Mouse (Mus musculus) ZHBTc4 (cell line): ENCODE data around the gene Rsrc1.
A peak's percentile ranks its signal among the peaks of the same experiment; 100 is the strongest.

Source experiments
- DNase-seq: peaks from one replicate; pipeline ENCODE4 v3.0.0-alpha.2; 2011; ENCODE audit warnings: low read depth, low spot score

Rsrc1 gene

DNA sequence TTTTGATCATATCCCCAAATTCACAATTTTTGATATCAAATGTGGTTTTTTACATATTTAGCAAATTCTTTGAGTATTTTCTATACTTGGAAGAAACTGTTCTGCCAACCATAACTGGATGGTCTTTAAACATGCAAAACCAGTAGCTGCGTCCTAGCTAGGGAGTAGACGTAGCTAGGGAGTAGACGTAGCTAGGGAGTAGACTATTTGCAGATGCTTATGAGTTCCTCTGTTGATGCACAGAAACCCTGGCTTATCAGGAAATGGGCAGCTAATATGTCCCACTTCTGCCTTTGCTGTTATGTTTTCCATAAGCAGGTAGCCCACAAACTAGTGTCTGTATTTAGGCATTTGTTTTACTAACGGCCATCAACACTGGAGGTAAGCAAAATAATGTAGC, 298.6 kb downstream of the Rsrc1 start:
- DNase-seq, result no peak

- no peak for DNase-seq
These were observed 299.1 kb downstream of the Rsrc1 start for GRCm38 (mm10) chr3:67280247-67280646.

DNA sequence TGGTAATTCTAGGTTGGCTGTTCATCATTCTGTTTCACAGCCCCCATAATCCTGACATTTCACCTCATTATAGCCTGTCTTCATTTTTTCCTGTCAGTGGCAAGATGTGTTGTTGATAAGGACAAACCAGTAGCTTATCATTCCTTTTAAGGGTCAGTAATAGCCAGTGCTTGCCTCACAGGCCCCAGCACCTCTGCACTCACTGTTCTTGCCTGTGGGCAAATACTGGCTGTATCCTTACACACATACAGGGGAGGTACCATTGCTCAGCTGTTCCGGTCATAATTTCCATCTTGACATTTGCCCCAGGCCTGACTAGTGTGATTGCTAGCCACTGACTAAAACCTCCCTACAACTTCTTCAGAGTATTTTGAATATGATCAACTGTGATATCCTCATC, 302.8 kb downstream of the Rsrc1 start:
- DNase-seq, result no peak

DNA sequence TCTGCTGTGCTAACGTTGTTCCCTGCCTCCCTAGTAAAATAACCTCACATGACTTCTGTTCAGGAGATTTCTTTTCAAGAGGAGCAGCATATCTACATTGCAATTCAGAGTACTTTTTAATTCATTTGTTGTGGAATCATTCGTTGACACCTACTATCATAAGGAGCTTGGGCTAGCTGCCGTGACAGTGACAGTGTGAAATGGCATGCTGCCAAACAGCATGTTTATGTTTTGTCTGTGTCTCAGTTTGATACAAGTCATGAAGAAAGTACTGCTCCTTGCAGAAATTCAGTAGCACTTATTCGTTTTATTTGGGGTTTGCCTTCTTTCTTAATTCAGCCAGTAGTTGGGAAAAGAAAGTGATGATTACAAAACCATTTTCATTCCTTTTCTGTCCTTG, 303.7 kb downstream of the Rsrc1 start:
- no peak for DNase-seq

DNA sequence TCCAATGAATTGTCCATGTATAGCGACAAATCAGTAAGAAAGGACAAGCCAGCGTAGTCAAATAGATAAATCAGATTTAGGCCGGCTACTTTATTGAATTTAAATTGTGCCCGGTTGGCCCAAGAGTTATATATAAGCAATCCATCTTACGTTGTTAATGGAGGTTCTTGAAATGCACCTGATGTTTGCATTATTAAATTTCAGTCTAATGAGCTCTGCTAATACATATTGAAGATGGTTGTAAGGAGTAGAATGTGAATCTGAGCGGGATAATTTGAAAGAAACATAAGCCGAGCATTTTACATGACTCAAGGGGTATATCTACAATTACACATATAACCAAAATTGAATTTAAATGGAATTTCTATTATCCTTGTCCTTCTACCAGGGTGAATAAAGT, 307.5 kb downstream of the Rsrc1 start:
- no peak for DNase-seq

DNA sequence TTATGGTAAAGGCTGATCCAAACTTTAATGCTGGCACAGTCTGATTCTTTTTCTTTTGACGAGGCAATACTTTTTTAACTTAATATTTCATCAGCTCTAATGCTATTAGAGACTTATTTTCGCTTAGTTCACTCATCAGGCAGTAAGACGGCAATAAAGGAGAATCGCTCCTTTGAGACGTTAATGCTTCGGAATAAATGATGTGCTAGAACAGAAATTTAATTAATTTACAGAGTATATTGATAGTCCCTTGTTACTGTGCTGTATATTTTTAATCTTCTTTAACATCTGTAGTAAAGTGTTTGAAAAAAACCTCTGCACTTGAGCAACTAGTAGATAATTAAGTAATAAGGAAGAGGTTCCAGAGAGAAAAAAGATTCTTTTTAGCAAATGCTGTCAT, 308.3 kb downstream of the Rsrc1 start:
- no peak for DNase-seq

- DNase-seq, result no peak
These were observed 327.5 kb downstream of the Rsrc1 start for GRCm38 (mm10) chr3:67308725-67309124.

GRCm38 (mm10) chr3:67309644-67310311, 328.6 kb downstream of the Rsrc1 start:
- no peak for DNase-seq

DNA sequence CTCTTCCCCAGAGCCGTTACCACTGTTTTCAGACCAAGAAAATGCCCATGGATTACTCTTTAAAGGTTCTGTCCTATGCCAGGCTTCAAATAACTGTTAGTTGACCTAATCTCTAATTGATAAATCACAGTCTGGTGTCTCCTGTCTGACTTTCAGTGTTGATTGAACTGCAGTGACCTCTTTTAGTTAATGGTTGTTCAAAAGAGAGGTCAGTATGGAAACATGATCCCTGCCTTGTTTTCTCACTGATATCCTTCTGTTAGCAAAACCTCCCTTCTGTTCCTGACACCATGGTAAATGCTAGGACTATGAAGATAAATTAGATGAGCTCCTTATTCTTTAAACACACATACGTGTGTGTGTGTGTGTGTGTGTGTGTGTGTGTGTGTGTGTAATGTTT, 330.2 kb downstream of the Rsrc1 start:
- no peak for DNase-seq

- no peak for DNase-seq
These were observed 341.2 kb downstream of the Rsrc1 start for GRCm38 (mm10) chr3:67322422-67322821.

- DNase-seq, result no peak
These were observed 358.4 kb downstream of the Rsrc1 start for GRCm38 (mm10) chr3:67339558-67339957.

GRCm38 (mm10) chr3:67340921-67341320, 359.7 kb downstream of the Rsrc1 start:
- no peak for DNase-seq

- peak; percentile 24 for DNase-seq
These were observed 361.9 kb downstream of the Rsrc1 start for GRCm38 (mm10) chr3:67343004-67343662.

- DNase-seq, result peak; percentile 67
These were observed 363.4 kb downstream of the Rsrc1 start for GRCm38 (mm10) chr3:67344599-67344998.

DNA sequence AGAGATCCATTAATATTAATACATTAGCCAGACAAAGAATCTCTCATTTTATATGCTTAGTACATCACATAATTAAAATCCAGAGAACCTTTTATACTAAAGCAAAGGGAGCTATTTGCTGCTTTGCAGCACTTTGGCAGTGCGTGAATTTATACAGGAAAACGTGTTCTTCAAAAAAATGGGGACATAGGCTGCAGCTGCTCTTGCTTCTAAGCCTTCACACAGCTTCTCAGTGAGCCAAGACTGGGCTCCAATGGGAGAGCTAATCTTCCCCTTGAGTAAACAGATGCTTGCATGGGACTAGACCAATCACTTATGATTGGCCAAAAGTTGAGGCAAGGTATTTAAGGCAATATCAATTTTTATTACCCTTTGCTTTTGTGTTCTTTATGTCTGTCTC, 365.5 kb downstream of the Rsrc1 start:
- no peak for DNase-seq

GRCm38 (mm10) chr3:67351406-67352127, 370.4 kb downstream of the Rsrc1 start:
- no peak for DNase-seq

DNA sequence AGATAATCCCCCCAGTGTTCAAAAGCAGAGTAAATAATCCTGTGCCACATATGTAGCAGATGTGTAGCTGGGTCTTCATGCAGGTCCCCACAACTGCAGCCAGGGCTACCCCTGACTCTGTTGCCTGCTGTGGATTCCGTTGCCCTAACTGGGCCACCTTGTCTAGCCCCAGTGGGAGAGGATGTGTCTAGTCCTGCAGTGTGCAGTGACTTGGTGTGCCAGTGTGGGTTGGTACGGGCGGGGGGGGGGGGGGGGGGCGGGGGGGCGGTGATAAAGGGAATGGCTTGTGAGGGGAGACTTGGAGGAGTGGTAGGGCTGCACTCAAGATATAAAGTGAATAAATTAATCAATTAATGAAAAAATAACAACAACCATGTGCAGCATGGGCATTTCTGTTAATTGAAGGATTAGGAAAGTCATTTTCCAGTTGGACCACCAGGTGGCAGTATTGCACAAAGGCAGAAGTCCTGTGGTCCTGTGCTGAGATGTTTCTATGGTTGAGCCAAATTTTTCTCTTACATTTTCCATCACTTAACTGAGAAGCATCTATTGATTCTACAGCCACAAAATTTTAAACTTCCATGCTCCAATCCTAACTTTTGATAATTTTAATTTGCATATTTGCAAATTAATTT, 371.1 kb downstream of the Rsrc1 start:
- DNase-seq, result peak; percentile 65

GRCm38 (mm10) chr3:67352763-67353149, 371.6 kb downstream of the Rsrc1 start:
- DNase-seq, result no peak

GRCm38 (mm10) chr3:67358376-67358775, 377.2 kb downstream of the Rsrc1 start:
- DNase-seq, result no peak

DNA sequence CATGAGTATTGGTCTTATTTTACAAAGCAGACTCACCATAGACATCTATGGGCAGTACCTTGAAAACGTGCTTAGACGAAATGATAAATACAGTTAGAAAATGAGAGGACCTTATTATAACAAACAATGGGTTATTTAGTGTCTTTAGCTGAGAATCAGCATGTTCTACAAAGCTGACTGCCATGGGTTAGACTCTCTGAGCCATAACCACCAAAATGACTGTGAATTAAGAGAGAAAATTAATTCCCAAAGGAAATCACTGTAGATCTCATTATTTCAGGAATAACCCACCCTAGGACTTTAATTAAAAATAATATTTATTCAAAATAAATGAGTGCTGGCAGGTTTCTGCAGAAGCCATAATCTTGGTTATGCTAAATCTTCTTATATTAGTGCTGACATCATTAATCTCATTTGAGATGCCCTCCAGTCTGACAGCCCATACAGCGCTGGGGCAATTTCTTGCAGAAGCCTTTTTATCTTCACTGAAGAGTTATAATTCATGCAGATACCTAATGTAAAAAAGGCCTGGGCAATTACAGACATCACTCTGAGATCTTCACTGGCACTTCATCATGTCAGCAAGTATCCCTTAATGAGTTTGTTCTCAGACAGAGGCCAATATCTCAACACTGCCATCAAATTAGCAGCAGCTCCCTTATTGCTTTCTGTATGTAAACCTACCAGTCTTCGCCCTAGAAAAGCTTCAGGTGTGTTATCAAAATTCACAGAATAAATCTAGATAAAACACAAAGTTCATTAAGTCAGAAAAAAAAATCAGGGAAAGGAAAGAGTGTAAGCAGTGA, 385.1 kb downstream of the Rsrc1 start:
- no peak for DNase-seq

- no peak for DNase-seq
These were observed 386.3 kb downstream of the Rsrc1 start for GRCm38 (mm10) chr3:67367481-67367880.
